Mouse (Mus musculus): ENCODE results near the gene Hils1.

DNA sequence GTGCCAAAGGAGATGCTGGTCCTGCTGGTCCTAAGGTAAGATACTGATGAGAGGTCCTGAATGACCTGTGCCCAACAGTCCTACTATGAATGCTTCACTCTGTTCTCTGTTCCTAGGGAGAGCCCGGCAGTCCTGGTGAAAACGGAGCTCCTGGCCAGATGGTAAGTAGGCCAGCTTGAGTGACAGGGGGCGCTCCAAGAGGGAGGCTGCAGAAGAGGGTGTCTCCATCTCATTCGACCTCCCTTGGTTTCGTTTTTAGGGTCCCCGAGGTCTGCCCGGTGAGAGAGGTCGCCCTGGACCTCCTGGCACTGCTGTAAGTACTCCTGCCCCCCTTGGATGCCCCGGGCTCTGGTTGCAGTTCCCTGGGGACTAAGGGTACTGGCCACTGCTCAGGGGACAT, 26.3 kb upstream of the Hils1 start:
- 0 out of 2 replicates have a peak, but pooled peaks have one; percentile 5 for TF ChIP-seq CTCF (IDR thresholded peaks at IDR 0.05; ENCODE audit: borderline replicate concordance, insufficient read depth, low read length)
- peak; percentile 35; the same call in 1 of the 2 replicates for TF ChIP-seq POLR2A (IDR thresholded peaks at IDR 0.05; ENCODE audit: low read depth, low read length)
